Mouse (Mus musculus): Measurements from ENCODE around the gene Amotl2. TPM values are rescaled to one million over a fixed set of nuclear protein-coding genes. Genes with fewer than 3 reads are reported as not detected.

Amotl2 gene
- total RNA-seq (2021), result 100 to 1,000 TPM in 1 of 2 experiments, 10 to 100 TPM in 1; 73.0 to 202 TPM
- long read RNA-seq, experiment 1, full-length matches to known transcripts, result 39 of 56 reads
- long read RNA-seq, experiment 1, partial matches to known transcripts, result 7 of 56 reads
- long read RNA-seq, experiment 1, other reads (novel, unspliced or antisense), result 10 of 56 reads
- long read RNA-seq, experiment 2, full-length matches to known transcripts, result 117 of 179 reads
- long read RNA-seq, experiment 2, partial matches to known transcripts, result 46 of 179 reads
- long read RNA-seq, experiment 2, other reads (novel, unspliced or antisense), result 16 of 179 reads

DNA sequence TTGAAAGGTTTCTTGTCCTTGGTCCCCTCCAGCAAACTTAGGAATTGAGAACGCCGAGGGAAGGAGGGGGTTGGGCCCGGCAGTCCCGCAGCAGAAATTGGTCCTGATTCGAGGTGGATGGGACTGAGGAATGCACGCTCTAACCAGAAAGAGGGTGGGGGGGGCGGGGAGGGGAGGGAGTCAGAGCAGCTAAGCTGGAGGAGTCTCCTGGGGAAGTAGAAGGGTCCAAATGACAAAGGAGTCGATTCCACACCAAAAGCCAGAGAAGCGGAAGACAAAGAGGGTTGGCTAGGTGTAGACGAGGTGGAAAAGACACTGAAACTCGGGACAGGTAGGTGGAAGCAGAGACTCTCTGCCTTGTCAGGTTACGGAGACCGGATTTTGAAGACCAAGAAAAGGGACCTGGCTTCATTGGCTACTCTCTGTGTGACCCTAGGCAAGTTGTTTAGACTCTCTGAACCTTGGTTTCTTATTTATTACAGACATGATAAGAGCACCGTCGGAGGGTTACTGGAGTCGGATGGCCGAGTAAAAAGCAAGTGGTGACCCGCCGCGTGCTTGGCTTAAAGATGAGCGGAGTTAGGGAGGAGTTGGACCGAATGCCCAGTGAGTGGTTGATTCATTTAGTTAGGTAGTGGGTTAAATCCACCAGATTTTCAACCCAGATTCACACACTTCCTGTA lies at the start of gene Amotl2:
Gene Amotl2, plus strand, starts transcription at position 192 of the 683 bp plus-strand sequence.
- DNase-seq (ENCODE audit: low spot score in 2 of 2), result no peak

DNA sequence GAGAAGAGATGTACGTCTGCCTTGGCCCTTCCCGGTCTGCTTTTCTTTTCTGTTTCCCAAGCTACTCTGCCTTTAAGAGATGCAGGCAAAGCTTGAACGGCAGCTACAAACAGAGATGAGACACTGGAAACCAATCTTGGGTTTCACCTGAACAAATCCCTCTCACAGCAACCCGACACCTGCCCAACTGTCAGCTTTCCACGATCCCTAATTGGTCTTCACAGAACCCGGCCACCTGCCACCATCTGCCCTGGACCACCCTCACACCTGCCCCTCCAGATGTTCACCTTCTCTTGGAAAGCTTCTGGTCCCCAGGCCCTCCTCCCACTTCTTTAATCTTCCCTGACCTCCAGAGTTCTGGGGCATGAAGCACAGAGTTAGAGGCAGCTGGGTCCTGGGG lies 48.4 kb upstream of the Amotl2 start:
- DNase-seq (ENCODE audit: low spot score in 2 of 2), result no peak

DNA sequence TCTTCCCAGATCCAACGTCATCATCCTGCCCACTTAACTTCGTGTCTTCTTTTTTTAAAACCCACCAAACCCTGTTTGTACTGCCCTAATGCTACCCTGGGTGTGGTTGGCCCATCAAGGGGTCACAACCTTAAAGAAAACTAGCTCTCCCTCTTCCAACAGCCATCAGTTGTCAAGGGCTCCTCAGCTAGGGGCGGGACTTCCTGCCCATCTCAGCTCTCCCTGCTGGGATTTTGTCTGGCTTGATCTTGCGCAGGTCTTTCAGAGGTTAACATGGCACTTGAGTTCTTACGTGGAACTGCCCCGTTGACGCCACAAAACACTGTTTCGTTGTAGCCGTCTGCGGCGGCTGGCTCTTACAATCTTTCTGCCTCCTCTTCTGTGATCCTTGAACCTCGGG lies 47.6 kb upstream of the Amotl2 start:
- DNase-seq (ENCODE audit: low spot score in 2 of 2), result no peak

DNA sequence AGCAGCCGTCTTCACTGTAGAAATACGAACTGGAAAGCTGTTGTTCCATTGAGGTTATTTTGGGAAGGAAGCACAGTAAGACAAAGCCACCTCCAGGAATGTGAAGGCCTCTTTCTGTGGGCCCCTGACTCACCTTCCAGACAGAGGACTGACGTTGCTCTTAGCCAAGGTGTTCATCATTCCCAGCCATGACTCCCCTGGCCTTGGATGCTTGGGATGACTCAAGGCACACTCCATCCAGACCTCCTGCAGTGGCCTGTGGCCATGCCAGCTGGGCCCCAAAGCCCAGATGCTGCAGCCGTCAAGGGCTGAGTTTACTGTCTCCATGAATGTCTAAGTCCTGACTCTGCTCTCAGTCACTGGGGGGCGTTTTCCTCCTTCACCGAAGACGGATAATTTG lies 43.1 kb upstream of the Amotl2 start:
- DNase-seq (ENCODE audit: low spot score in 2 of 2), result peak; percentile 12 to 27

DNA sequence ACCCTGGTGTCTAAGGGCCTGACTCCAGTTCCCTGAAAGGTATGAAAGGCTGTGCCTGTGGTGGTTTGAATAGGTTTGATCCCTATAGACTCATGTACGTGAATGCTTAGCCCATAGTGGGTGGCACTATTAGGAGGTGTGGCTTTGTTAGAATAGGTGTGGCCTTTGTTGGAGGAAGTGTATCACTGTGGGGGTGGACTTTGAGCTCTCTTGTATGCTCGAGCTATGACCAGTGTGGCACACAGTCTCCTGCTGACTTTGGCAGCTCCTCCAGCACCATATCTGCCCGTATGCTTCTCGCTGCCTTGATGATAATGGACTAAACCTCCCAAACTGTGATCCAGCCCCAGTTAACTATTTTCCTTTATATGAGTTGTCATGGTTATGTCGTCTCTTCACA lies 40.5 kb upstream of the Amotl2 start:
- no peak for DNase-seq (ENCODE audit: low spot score in 2 of 2)

DNA sequence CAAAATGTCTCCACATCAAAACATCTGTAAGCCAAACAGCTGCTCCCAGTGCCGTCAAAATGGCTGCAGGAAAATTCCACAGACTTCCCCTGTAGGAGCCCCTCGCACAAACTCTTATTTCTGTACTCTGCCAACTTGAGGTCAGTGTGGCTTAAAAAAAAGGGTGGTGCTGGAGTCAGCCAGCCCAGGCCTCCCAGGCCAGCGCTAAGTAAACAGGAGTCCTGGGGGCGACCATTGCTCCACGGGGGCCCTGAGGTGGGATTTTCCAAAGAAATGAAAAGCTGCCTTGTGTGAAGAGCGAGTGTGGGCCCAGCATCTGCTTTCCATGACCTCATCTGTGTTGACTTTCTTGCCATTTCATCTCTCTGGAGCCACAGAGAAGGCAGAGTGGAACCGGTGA lies 35.0 kb upstream of the Amotl2 start:
- no peak for DNase-seq (ENCODE audit: low spot score in 2 of 2)

DNA sequence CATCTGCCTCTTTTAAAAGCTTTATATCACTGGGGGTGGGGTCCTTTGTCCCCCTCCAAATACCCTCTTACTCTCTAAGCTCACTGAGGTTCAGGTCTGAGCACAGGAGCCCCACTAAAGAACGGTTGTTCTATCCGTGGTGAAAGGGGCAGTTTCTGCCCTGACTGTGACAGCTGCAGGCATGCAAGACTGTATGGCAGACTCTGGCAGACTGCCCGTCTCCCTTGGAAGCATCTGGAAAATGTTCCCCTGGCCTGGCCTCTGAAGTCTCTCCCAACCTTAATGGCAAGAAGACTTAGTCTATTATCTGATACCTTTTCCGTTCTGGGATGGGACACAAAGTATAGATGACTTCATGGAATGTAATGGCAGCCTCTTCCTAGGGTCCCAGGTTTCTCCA lies 28.5 kb upstream of the Amotl2 start:
- no peak for DNase-seq (ENCODE audit: low spot score in 2 of 2)

DNA sequence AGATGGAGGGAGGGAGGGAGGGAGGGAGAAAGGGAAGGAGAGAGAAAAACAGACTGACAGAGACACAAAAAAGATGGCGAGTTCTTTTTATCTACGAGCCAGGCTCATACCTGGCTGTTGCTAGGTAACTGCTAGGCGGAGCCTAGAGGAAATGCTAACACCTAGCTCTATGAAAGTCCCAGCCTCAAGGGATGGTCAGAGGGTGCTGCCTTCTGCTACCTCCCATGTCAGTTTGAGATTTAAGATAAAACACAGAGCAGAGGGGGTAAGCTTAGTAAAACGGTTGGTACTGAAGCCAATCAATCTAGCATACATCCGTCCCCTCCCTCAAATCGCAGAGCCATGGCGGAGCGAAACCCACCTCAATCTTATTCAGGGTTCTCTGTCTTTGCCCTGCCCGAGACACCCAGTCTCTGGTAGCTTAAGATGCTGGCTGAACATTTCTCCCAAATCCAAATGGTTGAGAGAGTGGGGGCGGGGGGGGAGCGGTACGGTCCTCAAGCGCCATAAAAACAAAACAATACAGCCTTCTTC lies 27.0 kb upstream of the Amotl2 start:
- no peak for DNase-seq (ENCODE audit: low spot score in 2 of 2)

DNA sequence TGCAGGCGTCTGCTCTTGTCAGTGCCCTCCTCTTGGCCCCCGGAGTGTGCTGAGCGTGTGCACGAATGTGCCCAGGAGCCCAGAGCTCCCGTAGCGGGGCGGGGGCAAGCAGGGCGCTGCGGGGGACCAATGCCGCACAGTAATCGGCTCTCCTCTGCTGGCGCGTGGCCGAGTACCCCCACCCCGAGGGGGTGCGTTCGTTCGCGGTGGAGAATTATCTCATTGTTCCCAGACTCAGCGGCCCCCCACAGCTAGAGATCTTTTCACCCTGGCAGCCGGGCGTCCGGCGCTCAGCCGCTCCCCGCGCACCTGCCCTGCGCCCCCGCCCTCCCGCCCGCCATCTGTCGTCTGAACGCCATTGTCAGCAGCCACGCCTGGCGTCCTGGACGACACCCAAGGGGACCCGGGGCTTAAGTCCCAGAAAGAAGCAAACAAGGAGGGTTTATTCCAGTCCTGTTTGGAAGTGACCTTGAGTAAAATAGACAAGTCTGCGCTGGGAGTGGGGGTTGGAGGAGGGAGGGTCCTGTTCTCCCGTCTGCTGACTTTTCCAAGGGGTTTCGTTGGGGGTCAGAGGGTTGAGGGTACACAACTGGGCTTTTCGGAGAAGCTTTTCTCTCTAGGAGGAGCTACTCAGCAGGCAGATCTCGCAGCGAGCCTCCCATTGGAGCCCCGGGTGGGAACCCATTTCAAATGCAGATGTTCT lies 26.4 kb upstream of the Amotl2 start:
- no peak for DNase-seq (ENCODE audit: low spot score in 2 of 2)

DNA sequence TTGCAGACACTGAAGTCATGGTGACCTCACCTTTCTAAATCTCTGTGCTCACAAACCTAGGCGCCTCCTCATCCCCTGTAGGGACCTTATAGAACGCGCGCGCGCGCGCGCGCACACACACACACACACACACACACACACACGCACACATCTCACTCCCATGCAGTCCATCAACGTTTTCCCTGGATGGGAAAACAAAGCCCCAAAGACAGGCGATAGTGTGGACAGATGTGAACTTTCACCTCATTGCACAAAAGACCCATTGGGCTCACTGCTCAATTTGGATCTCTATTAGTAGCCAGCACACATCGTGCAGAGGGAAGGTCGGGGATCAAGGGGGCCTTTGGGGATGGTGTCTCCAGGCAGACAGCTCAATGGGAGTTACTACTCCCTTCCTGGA lies 25.6 kb upstream of the Amotl2 start:
- DNase-seq (ENCODE audit: low spot score in 2 of 2), result no peak

DNA sequence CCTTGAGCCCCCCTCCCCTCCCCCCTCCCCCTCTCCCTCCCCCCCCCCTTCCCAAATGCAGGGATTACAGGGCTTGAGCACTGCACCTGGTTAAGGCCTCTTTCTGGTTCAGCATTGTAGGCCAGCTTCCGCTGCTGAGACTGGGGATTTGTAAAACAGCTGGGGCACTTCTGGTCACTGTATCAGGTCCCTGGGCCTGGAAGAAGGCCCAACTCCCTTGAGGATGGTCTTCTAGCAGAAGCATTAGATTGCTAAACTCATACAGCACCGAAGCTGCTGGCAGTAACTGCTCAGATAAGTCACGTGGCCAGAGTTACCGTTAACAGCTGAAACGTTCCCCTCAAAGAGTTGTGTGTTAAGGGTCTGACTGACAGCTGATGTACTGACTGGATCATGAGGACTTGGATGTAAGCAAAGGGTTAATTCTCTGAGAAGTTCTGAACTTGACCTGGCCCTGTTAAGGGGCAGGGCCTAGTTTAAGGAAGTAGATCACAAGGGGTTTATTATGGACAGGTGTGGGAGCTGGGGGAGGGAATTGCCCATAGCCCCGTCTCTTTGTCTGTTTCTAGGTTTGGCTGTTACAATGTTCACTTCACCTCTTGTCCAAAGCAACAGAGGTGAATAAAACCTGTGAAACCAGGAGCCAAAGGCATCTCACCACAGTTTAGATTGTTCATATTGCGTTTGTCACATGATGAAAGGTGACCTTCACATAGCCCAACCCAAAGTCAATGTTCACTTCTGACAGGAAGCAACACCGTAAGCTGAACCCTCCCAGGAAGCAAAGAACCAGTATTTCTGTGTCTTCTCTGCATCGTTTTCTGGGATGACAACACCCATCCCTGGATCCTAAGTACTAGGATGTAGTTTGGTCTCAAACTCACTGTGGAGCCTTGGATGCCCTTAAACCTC lies 23.7 kb upstream of the Amotl2 start:
- DNase-seq (ENCODE audit: low spot score in 2 of 2), result no peak

DNA sequence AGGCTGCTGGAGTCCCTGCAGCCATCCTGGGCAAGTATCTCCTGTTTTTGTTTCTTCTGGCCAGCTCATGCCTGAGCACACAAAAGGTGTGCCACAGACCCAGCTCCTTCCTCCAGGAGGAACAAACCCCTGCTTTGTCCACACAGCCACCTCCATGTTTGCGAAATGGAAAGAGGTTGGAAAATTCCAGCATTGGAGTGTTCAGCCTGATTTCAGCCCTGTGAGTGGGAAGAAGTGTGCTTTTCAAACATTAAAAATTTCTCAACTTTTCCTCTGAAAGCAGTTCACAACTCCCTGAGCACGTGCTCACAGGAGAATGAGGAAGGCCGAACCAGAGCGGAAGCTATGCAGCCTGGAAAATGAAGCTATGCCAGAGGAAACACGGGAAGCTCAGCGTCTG lies 15.4 kb upstream of the Amotl2 start:
- no peak for DNase-seq (ENCODE audit: low spot score in 2 of 2)

DNA sequence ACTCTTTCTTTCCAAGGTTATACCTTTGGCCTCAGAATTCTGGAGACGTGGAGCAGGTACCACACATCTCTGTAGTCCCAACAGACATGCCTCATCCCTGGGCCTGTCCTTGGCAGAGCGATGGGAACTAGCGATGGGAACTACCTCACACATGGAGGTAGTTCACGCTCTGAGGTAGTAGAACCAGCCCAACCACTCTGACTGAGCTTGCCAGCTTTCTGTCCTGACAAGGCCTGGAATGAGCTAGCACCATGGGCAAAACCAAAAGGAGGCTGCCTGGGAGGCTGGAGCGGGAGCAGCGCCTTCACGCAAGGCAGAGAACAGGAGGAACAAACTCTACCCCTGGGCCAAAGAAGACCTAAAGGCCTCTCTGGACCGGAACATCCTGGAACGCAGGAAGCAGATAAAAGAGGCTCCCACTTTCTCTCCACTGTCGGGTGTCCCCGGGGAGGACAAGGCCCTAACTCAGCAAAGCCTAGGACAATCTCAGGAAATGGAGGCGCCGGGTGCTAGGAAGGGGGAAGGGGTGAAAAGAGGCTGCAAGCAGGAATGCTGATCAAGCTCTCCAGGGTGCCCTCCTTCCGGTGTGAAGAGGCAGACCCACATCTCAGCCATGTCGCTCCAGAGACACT lies 6.9 kb upstream of the Amotl2 start:
- DNase-seq (ENCODE audit: low spot score in 2 of 2), result no peak

DNA sequence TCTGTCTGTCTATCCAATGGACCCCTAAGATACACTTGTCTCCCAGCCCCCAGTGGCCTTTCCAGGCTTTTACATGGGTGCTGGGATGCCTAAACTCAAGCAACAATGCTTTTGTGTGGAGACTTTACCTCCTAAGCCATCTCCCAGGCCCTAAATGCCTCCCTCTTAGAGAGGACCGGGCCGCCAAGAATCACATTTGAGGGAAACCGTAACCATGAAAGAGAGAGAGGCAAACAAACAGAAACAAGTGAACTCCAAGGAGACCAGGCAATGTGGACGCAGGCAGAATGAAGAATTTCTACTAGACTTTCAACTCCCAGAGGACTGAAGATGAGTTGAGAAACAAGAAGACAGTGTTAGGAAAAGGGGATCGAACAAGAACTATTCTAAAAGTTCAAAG lies 6.0 kb upstream of the Amotl2 start:
- no peak for DNase-seq (ENCODE audit: low spot score in 2 of 2)

DNA sequence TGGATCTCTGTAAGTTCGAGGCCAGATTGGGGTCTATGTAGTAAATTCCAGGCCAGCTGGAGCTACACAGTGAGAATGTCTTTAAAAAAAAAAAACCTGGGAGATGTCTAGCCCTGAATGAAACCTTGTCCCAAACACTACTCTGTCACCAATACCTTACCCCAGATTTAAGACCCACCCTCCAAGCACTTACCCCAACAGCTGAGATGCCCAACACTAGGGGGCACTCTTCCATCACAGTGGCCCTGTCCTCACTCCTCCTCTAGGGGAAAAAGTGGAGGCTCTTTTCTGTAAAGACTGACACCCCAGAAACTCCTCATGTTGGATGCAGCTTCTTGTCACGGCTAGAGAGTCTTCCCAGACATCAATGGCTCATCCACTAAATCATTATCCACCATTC lies 2.7 kb upstream of the Amotl2 start:
- DNase-seq (ENCODE audit: low spot score in 2 of 2), result peak; percentile 63 to 67

DNA sequence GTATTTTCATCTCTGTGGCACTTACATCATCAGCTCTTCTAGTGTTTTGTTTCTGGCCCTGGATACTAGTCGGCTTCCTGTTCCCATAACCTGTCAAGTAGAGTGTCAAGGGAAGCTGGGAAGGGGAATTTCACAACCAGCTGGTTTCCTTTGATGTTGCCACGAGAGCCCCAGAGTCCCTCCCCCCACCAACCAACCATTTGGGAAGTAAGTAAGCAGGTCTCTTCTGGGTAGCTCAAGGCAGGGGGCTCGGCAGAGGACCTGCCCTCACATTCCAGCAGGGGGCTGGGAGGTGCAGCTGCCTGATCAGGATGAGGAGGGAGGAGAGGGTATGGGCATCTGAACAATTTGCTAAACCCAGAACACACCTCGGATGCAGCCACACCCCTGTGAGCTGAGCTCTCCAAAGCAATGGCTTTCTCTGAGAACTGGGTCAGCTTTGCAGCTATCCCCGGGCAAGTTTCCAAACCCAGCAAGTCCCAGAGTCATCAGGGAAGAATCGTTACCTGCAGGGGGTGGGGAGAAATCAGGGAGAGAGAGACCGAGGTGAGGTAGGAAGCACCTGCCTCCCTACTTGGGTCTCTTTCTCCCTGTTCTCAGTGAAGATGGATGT lies 1.5 kb upstream of the Amotl2 start:
- DNase-seq (ENCODE audit: low spot score in 2 of 2), result peak in 1 of 2 experiments; percentile 26

DNA sequence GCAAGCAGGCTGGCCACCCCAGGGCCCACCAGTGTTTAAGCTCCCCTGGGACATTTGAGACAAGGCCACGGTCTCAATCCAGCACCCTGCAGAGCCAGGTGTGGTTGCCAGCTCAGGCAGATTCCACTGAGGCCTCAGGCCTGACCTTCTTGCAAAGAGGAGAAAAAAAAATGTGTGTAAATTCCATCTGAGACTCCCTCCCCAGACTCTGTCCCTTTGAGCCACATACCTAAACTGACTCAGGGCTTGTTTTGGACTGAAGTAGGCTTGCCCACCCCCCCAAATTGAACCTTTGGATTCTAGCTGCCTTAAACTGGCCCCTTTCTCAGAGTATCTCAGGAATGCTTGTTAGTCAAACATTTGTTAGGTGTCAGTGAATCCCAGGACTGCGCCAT lies 969 bp upstream of the Amotl2 start:
- no peak for DNase-seq (ENCODE audit: low spot score in 2 of 2)

DNA sequence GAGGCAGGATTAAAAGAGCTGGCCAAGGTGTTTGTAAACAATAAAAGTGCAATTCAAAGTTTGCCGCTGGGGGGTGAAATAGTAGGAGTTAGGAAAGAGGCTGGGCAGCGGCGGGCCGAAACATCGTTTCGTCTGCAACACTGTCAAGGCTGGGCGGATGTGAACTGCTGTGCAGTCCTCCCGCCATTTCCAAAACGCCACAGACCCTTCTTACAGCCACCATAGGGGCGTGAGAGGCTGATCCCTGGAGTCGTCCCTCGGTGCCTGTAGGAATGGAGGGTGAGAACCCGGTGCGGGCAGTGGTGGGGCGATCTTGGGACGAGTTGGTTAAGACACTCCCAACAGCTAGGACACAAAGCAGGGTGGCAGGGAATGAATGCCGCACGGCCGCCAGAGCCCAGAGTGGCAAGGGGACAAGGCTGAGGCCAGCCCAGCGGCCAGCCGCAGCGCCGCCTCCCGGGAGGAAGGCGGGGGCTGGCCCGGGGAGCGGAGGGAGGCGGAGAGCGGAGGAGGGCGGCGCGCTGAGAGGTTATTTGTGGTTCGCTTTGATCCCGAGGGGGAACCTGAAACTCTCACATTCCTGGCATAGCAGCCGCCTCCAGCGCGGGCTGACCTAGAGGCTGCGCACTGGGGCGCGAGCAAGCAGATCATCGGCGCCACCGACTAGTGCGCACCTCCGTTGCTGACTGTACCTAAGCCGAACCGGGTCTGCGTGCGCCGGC lies 853 bp downstream of the Amotl2 start:
- peak; percentile 92 for DNase-seq (ENCODE audit: low spot score in 2 of 2)

DNA sequence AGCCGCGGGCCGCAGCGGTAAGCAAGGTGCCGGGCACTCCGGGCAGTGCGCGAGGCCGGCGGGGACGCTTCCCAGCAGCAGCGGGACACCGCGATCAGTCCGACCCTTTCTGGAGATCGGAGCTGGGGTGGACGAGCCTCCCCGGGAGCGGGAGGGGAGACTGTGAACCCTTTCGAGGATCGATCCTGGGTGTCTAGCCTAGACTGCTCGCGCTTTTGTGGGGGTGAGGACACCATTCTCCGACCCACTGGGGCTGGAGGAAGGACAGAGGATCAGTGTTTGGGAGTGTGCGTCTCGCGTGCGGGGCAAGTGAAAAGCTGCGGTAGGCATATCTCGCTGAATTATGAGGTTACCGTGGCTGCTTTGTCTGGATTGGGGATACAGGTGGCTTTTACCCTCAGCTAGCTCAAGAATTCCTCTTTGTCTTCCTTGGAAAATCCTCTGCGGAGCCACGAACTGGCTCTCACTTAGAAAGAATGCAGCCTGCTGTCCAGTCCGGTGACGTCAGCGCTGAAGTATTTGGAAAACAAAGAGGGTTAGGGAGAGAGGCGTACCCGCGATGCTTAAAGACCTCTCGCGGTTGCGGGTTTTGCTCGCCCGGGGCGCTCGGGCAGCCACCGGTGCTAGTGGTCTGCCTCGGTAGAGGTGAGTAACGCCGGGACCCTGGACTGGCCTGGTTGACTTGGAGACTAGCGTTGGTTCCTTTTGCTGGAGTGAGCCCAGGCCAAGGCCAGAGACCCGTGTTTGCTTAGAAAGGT lies 1.6 kb downstream of the Amotl2 start:
- peak; percentile 69 to 78 for DNase-seq (ENCODE audit: low spot score in 2 of 2)

Data from adrenal gland, adult 18-20 months (tissue).